Mouse (Mus musculus): ENCODE data around the gene Cdh20. TPM values are rescaled to one million over a fixed set of nuclear protein-coding genes. Genes with fewer than 3 reads are reported as not detected.

Cdh20 gene
- total and polyA plus RNA-seq, 3 experiments, result not detected

- no peak overlapping the region for H3K9ac ChIP-seq (ENCODE audit: control insufficient read depth, low read depth, low read length, poor library complexity, severe bottlenecking)
- no peaks in the 10 kb centered on the region for H3K4me1 ChIP-seq (ENCODE audit: control insufficient read depth in 1 of 2, insufficient read depth in 2 of 2, low read length in 2 of 2)
- no peak overlapping the region for H3K27ac ChIP-seq (ENCODE audit: control insufficient read depth, low read depth, low read length)
- no peak overlapping the region for H3K4me3 ChIP-seq (ENCODE audit: control insufficient read depth in 1 of 2, insufficient read depth in 1 of 2, low read depth in 2 of 2, low read length in 2 of 2)
- H3K9me3 ChIP-seq (replicated peaks; ENCODE audit: insufficient read depth, low read length), result no peaks in the 10 kb centered on the region
- H3K36me3 ChIP-seq (ENCODE audit: control insufficient read depth in 1 of 2, insufficient read depth in 2 of 2, low read length in 2 of 2), result no peaks in the 10 kb centered on the region
- H3K79me2 ChIP-seq (ENCODE audit: control insufficient read depth, insufficient read depth, low read length, poor library complexity), result no peaks in the 10 kb centered on the region
- H3K27me3 ChIP-seq (ENCODE audit: control insufficient read depth in 1 of 2, insufficient read depth in 2 of 2, low read length in 2 of 2), result no peaks in the 10 kb centered on the region
- DNase-seq (ENCODE audit: low read depth, low spot score), result no peak
- TF ChIP-seq MAFK (IDR thresholded peaks at IDR 0.05; ENCODE audit: borderline replicate concordance, low read depth, low read length), result no peak
- TF ChIP-seq ZMIZ1 (IDR thresholded peaks at IDR 0.05; ENCODE audit: low read depth, low read length), result no peak
- TF ChIP-seq MEF2A (IDR thresholded peaks at IDR 0.05; ENCODE audit: extremely low read depth, insufficient replicate concordance, low read depth, low read length, poor library complexity, severe bottlenecking), result no peak
- no peak for TF ChIP-seq USF2 (IDR thresholded peaks at IDR 0.05; ENCODE audit: borderline replicate concordance in 1 of 2, insufficient read depth in 1 of 2, low read depth in 1 of 2, low read length in 2 of 2)
- TF ChIP-seq CHD2 (IDR thresholded peaks at IDR 0.05; ENCODE audit: low read length), result no peak
- TF ChIP-seq MYB (IDR thresholded peaks at IDR 0.05; ENCODE audit: low read depth, low read length), result no peak
- no peak for TF ChIP-seq ZC3H11A (IDR thresholded peaks at IDR 0.05; ENCODE audit: low read depth, low read length)
Measured at GRCm38 (mm10) chr1:104747438-104747837, 20.9 kb upstream of the Cdh20 start.

GRCm38 (mm10) chr1:104754483-104754882 is 13.8 kb upstream of the Cdh20 start:
- H3K79me2 ChIP-seq (ENCODE audit: control insufficient read depth, insufficient read depth, low read length, poor library complexity), result no peaks in the 10 kb centered on the region
- no peak for DNase-seq (ENCODE audit: low read depth, low spot score)
- no peak overlapping the region for H3K27ac ChIP-seq (ENCODE audit: control insufficient read depth, low read depth, low read length)
- H3K4me1 ChIP-seq (ENCODE audit: control insufficient read depth in 1 of 2, insufficient read depth in 2 of 2, low read length in 2 of 2), result no peaks in the 10 kb centered on the region
- no peaks in the 10 kb centered on the region for H3K9me3 ChIP-seq (replicated peaks; ENCODE audit: insufficient read depth, low read length)
- no peaks in the 10 kb centered on the region for H3K27me3 ChIP-seq (ENCODE audit: control insufficient read depth in 1 of 2, insufficient read depth in 2 of 2, low read length in 2 of 2)
- no peak overlapping the region for H3K9ac ChIP-seq (ENCODE audit: control insufficient read depth, low read depth, low read length, poor library complexity, severe bottlenecking)
- H3K36me3 ChIP-seq (ENCODE audit: control insufficient read depth in 1 of 2, insufficient read depth in 2 of 2, low read length in 2 of 2), result no peaks in the 10 kb centered on the region
- TF ChIP-seq SIN3A (IDR thresholded peaks at IDR 0.05; ENCODE audit: low read length) (no peak), ETS1 (IDR thresholded peaks at IDR 0.05; ENCODE audit: low read depth, low read length) (no peak), ZMIZ1 (IDR thresholded peaks at IDR 0.05; ENCODE audit: low read depth, low read length) (no peak), TAL1 (IDR thresholded peaks at IDR 0.05; ENCODE audit: low read length) (no peak), BHLHE40 (IDR thresholded peaks at IDR 0.05; ENCODE audit: borderline replicate concordance, low read depth, low read length) (no peak), CHD1 (IDR thresholded peaks at IDR 0.05; ENCODE audit: low read depth, low read length) (no peak), TCF12 (IDR thresholded peaks at IDR 0.05; ENCODE audit: low read depth, low read length) (no peak), EP300 (IDR thresholded peaks at IDR 0.05; ENCODE audit: low read depth in 1 of 2, low read length in 2 of 2) (no peak), TBP (IDR thresholded peaks at IDR 0.05; ENCODE audit: low read depth, low read length) (no peak), MAFK (IDR thresholded peaks at IDR 0.05; ENCODE audit: borderline replicate concordance, low read depth, low read length) (no peak), ELF1 (IDR thresholded peaks at IDR 0.05; ENCODE audit: low read depth, low read length) (no peak), SMC3 (IDR thresholded peaks at IDR 0.05; ENCODE audit: low read depth, low read length) (no peak), ZC3H11A (IDR thresholded peaks at IDR 0.05; ENCODE audit: low read depth, low read length) (no peak), CTCF (IDR thresholded peaks at IDR 0.05 in 2 of 3, conservative IDR thresholded peaks at IDR 0.05 in 1 of 3; ENCODE audit: control insufficient read depth in 1 of 3, insufficient read depth in 1 of 3, low read depth in 2 of 3, low read length in 3 of 3, poor library complexity in 1 of 3, severe bottlenecking in 1 of 3) (no peak), ZNF384 (IDR thresholded peaks at IDR 0.05; ENCODE audit: low read depth, low read length) (no peak)
- H3K4me3 ChIP-seq (ENCODE audit: control insufficient read depth in 1 of 2, insufficient read depth in 1 of 2, low read depth in 2 of 2, low read length in 2 of 2), result no peak overlapping the region

Data from MEL (cell line).